Mouse (Mus musculus) testis, adult 2 months (tissue): ENCODE data around the gene 4930432K21Rik.

ENCODE experiments used
- CTCF ChIP-seq: fragments of 200-500 bp; IDR thresholded peaks from 2 replicates; pipeline ENCODE4 v1.5.1; 2012; ENCODE audit warnings: low read depth, mild to moderate bottlenecking, inconsistent platforms, low read length, moderate library complexity; ENCODE audit not compliant: control insufficient read depth, insufficient read depth, insufficient replicate concordance
- POLR2A ChIP-seq: fragments of 200-500 bp; IDR thresholded peaks from 2 replicates; pipeline ENCODE4 v1.6.1; 2012; ENCODE audit warnings: low read depth, mild to moderate bottlenecking, inconsistent platforms, low read length, moderate library complexity; ENCODE audit not compliant: control insufficient read depth

DNA sequence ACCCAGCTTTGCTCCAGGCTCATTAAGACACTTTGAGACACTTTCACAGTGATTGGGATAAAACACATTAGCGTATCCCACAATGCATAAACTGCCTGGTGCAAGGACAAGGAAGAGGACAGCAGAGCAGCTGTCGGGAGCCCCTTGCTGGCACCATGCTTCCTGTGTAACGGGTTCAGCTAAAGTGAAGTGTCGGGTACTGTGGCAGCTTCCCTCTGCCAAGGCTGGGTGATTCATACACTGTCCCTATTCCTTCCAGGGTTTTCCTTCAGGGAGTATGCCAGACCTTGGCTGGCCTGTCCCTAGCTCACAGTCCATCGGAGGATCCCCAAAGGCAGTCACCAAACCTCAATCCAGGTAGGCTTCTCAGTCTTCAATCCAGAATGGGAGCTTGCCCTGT, 22.3 kb downstream of the 4930432K21Rik start:
- TF ChIP-seq CTCF (no peak), POLR2A (no peak)
